Mouse (Mus musculus) heart, embryonic 16.5 days (tissue): ENCODE results near the gene Fn1. TPM values are rescaled to one million over a fixed set of nuclear protein-coding genes. Genes with fewer than 3 reads are reported as not detected.

Source experiments
- ATAC-seq: fragments of 200-750 bp; cut with Nextera tagmentation; replicated peaks from 2 replicates; pipeline ENCODE4 v1.8.0; 2017; ENCODE audit warnings: moderate number of reproducible peaks; ENCODE audit not compliant: insufficient read depth, low FRiP score; ENCODE audit errors: extremely low read depth
- H3K27ac ChIP-seq: fragments of 300-500 bp; sonication (generic); 2 replicates; pipeline ENCODE4 v1.5.1; 2014; ENCODE audit warnings: mild to moderate bottlenecking, low read length, control low read depth, moderate library complexity
- H3K27me3 ChIP-seq: fragments of 300-500 bp; sonication (generic); 2 replicates; pipeline ENCODE4 v1.6.1; 2014; ENCODE audit warnings: low read length, mixed read lengths; ENCODE audit not compliant: control insufficient read depth, insufficient read depth
- H3K36me3 ChIP-seq: fragments of 300-500 bp; sonication (generic); 2 replicates; pipeline ENCODE4 v1.6.1; 2014; ENCODE audit not compliant: control insufficient read depth, insufficient read depth
- H3K4me1 ChIP-seq: fragments of 300-500 bp; sonication (generic); 2 replicates; pipeline ENCODE4 v1.6.1; 2014; ENCODE audit warnings: low read length, mixed read lengths; ENCODE audit not compliant: control insufficient read depth, insufficient read depth
- H3K4me2 ChIP-seq: fragments of 300-500 bp; sonication (generic); 2 replicates; pipeline ENCODE4 v1.6.1; 2014; ENCODE audit warnings: low read depth, mild to moderate bottlenecking, control low read depth, low read length
- H3K4me3 ChIP-seq: fragments of 300-500 bp; sonication (generic); 2 replicates; pipeline ENCODE4 v1.5.1; 2014; ENCODE audit warnings: mild to moderate bottlenecking, control low read depth, low read length
- H3K9ac ChIP-seq: fragments of 300-500 bp; sonication (generic); 2 replicates; pipeline ENCODE4 v1.6.1; 2014; ENCODE audit warnings: low read length, control low read depth
- H3K9me3 ChIP-seq: fragments of 300-500 bp; sonication (generic); replicated peaks from 2 replicates; pipeline ENCODE4 v1.6.1; 2016; ENCODE audit warnings: low read length; ENCODE audit not compliant: control insufficient read depth
- WGBS: fragments of 180-500 bp; shearing (Covaris S2); extraction: QIAGEN DNeasy Blood & Tissue Kit; methylation state at CpG from one replicate; pipeline ENCODE4 v1.1.7; 2014; 5-methylcytosine and 5-hydroxymethylcytosine counted together
- polyA plus RNA-seq: library from polyadenylated mRNA; unstranded; fragments of >200 nt; fragmentation: Nextera tagmentation; extraction: Ambion mirVana; gene quantifications from 2 replicates; pipeline ENCODE4 v1.2.1, GENCODE M21; 2015

Gene Fn1
- polyA plus RNA-seq, 1 experiment from 2014 or later: 158 TPM

DNA sequence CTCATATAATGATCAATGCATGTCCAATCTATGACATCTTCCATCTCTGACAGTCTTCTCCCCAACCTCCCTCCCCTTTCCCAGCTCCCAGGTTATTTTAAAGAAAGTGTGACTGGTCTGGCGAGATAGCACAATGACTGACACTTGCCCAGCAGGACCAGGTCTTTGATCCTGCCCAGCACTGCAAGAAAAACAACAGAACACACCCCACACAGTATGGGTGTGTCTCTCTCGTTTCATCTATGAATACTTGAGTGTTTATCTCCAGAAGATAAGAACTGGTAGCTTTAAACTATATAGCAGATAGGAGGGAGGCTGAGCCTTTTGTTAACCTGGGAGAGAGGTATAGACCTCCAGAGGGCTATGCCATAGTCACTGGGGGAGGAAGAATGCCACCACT lies 28.3 kb upstream of the Fn1 start:
- Histone ChIP-seq H3K27ac (no peak overlapping the region), H3K9me3 (no peaks in the 10 kb centered on the region), H3K36me3 (no peaks in the 10 kb centered on the region), H3K4me3 (no peak overlapping the region), H3K4me2 (no peak overlapping the region), H3K4me1 (peaks cover 14% of the 10 kb centered on the region), H3K27me3 (no peaks in the 10 kb centered on the region), H3K9ac (no peak overlapping the region)
- 13% methylated on average over 2 of the region's 2 CpGs for WGBS
- no peak for ATAC-seq

DNA sequence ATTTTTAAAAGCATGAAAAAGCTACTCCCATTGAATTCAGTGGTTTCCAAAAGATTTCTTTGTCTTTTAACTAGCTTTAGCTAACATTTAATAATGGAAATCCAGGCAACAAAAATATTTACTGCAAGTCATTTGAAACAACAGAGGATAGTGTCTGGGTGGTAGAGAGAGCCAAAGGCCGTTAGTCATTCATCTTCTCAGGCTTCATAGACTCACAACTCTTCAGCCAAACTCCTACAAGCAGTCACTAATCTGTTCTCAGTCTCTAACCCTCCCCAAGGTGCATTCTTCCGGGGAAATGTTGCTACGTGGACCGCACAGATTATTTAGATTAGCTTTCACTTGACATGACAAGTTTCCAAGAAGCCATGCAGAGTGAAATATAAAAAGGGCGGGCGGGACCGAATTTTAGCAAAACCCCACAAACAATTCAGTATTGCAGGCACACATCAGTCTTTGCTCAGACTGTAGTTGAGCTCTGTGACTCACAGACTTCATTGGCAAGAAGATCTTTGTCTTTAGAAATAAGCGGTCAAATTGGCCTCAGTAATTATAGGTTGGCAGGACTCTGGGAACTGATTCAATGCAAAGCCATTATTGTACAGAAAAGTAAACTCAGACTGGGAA lies 27.2 kb upstream of the Fn1 start:
- H3K27ac ChIP-seq: no peak overlapping the region
- no peaks in the 10 kb centered on the region for H3K9me3 ChIP-seq
- no peaks in the 10 kb centered on the region for H3K36me3 ChIP-seq
- no peak overlapping the region for H3K4me2 ChIP-seq
- 76% methylated on average over 8 of the region's 8 CpGs for WGBS
- H3K4me1 ChIP-seq: peaks cover 14% of the 10 kb centered on the region
- H3K9ac ChIP-seq: no peak overlapping the region
- no peak for ATAC-seq
- no peak overlapping the region for H3K4me3 ChIP-seq
- no peaks in the 10 kb centered on the region for H3K27me3 ChIP-seq

DNA sequence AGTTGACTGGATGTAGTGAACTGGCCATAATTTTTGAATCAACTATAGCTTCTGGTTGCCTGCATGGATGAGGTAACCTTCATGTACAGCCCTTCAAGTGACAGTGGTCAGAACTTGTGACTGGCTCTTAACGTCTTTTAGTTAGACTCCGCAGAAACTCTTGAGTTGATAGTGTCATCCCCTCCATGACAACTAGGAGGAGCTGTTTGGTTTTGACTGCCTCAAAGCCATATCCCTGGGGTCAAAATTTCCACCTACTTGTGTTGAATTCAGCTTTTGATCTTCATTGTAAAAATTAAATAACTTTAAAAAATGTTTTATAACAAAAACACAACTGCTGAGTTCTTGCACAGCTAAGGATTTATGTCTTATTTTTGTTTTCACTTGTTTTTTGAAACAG lies 22.4 kb upstream of the Fn1 start:
- ATAC-seq: no peak
- Histone ChIP-seq H3K9me3 (no peaks in the 10 kb centered on the region), H3K36me3 (no peaks in the 10 kb centered on the region), H3K4me1 (no peaks in the 10 kb centered on the region), H3K4me3 (no peak overlapping the region), H3K27me3 (no peaks in the 10 kb centered on the region), H3K27ac (no peak overlapping the region), H3K9ac (no peak overlapping the region), H3K4me2 (no peak overlapping the region)
- 75% methylated on average over 2 of the region's 2 CpGs for WGBS

DNA sequence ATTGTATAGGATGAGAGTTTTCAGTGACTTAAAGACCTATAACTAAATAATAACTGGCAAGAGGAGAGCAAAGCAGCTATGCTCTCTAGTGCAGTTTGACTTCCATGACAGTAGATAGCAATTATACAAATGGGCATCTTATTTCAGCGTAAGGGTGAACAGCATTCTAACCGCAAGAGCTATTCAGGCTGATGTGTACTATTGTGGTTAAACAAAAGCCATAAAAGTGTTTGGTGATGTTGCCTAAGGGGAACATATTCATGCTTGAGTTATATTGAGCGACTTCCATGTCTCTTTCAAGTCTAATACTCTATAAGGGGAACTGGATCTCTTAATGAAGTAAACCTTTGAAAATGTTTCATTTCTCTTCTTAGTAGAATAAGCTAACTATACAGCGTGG lies 21.3 kb upstream of the Fn1 start:
- H3K27ac ChIP-seq: no peak overlapping the region
- no peaks in the 10 kb centered on the region for H3K4me1 ChIP-seq
- WGBS: 87% methylated on average over 4 of the region's 4 CpGs
- H3K27me3 ChIP-seq: no peaks in the 10 kb centered on the region
- H3K9me3 ChIP-seq: no peaks in the 10 kb centered on the region
- no peaks in the 10 kb centered on the region for H3K36me3 ChIP-seq
- H3K9ac ChIP-seq: no peak overlapping the region
- no peak for ATAC-seq
- H3K4me3 ChIP-seq: no peak overlapping the region
- H3K4me2 ChIP-seq: no peak overlapping the region

DNA sequence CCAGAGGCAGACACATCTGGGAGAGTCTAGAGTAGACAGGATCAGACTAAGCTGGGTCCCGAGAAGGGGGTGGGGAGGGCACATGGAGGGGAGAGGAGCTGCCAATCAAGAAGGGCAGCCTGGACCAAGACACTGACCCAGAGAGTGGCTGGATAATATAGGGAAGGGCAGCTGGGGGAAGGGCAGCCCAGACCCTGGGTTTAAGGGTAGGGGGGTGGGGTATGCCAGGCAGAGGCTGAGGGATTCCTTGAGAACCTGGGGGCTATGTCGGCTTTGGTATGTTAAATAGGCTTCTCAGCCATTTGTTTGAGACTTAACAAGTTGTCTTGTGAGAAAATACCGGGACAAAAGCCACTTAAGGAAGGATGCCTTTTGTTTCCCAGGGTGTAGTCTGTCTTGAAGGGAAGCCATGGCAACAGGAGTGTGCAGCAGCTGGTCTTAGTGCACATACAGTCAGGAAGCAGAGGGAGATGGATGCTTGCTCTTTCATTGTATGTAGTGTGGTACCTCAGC lies 20.5 kb upstream of the Fn1 start:
- no peaks in the 10 kb centered on the region for H3K36me3 ChIP-seq
- no peaks in the 10 kb centered on the region for H3K4me1 ChIP-seq
- no peak for ATAC-seq
- H3K9ac ChIP-seq: no peak overlapping the region
- H3K27ac ChIP-seq: no peak overlapping the region
- H3K27me3 ChIP-seq: no peaks in the 10 kb centered on the region
- H3K4me3 ChIP-seq: no peak overlapping the region
- no peak overlapping the region for H3K4me2 ChIP-seq
- no peaks in the 10 kb centered on the region for H3K9me3 ChIP-seq
- 16% methylated on average over 3 of the region's 3 CpGs for WGBS

DNA sequence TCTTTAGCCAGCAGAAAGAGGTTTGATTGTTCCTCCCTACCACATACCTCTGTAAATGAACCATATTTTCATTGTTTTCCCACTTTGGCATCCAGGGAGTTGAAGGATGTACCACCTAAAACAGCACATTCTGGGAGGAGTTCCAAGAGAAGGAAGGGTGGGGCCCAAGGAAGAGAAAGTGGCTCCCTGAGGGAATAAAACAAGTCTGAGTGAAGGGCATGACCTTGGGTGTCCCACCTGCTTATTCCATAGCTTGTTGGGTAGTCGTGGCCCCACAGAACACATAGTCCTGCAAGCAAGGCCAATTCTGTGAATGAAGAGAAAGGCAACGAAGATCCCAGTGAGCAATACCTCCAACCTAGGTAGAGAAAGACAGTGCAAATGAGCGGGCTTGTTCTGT lies 19.3 kb upstream of the Fn1 start:
- H3K4me1 ChIP-seq: no peaks in the 10 kb centered on the region
- H3K9me3 ChIP-seq: no peaks in the 10 kb centered on the region
- no peak for ATAC-seq
- no peaks in the 10 kb centered on the region for H3K36me3 ChIP-seq
- no peaks in the 10 kb centered on the region for H3K27me3 ChIP-seq
- no peak overlapping the region for H3K4me2 ChIP-seq
- H3K9ac ChIP-seq: no peak overlapping the region
- 83% methylated on average over 3 of the region's 3 CpGs for WGBS
- no peak overlapping the region for H3K27ac ChIP-seq
- no peak overlapping the region for H3K4me3 ChIP-seq

DNA sequence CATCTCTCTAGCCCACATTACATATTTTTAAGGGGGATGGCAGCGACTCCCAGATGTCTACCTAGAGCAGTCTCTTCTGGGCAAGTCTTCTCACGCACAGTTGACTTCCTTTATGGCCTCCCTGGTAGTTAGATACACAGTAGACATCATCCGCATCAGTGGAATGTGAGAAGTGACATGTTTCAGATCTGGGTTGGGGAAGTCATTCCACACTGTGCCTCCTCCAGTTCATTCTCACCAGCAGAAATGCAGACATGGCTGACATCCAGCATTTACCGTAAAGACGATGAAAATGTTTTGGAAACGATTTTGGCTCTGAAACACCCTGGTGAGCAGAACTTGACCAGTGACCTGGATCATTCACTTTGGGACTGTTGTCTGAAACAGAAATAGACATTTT lies 10.2 kb upstream of the Fn1 start:
- WGBS: 78% methylated on average over 6 of the region's 6 CpGs
- Histone ChIP-seq H3K27me3 (no peaks in the 10 kb centered on the region), H3K9ac (no peak overlapping the region), H3K27ac (no peak overlapping the region), H3K9me3 (peaks cover 9% of the 10 kb centered on the region), H3K36me3 (peaks cover 5% of the 10 kb centered on the region; the same call in 1 of the 2 replicates), H3K4me3 (no peak overlapping the region), H3K4me2 (no peak overlapping the region), H3K4me1 (no peaks in the 10 kb centered on the region)
- ATAC-seq: no peak

DNA sequence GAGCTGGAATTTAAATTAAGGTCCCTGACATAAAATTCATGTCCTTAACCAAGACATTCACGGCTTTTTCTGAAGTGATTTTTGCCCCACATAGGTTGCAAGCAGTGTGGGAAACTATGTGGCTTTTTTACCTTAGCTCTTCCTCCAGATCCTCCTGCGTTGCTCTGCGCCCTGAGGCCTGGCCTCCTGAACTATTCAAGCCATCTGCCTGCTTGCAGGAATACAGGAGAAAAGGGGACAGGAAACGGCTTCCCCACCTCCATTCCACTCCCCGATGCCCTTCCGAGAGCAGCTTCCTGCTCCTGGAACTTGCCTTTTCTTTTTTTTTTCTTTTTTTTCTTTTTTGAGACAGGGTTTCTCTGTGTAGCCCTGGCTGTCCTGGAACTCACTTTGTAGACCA lies 5.6 kb upstream of the Fn1 start:
- Histone ChIP-seq H3K4me2 (no peak overlapping the region), H3K4me1 (0 out of 2 replicates have a peak, but pooled peaks cover 2% of the 10 kb centered on the region), H3K27ac (no peak overlapping the region), H3K36me3 (peaks cover 5% of the 10 kb centered on the region; the same call in 1 of the 2 replicates), H3K9ac (no peak overlapping the region), H3K9me3 (peaks cover 9% of the 10 kb centered on the region), H3K4me3 (no peak overlapping the region), H3K27me3 (no peaks in the 10 kb centered on the region)
- ATAC-seq: no peak
- WGBS: 70% methylated on average over 6 of the region's 6 CpGs

DNA sequence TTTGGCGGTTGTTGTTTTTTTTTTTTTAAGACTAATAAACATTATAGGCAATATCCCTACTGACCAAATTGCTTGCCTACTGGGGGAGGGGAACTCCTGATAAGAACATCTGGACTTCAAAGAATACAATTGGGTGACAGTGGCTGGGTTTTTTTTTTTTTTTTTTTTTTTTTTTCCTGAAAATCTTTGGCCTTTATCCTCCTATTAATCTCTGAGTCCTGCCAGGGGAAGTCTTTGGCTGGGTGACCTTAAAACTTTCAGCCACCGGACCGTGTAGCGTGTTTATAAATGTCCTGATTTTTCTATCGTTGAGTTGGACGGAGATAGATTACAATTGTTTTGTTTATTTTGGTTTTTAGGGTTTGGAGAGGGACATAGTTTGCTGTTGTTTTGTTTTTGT lies 3.3 kb upstream of the Fn1 start:
- WGBS: 53% methylated on average over 6 of the region's 6 CpGs
- Histone ChIP-seq H3K27ac (no peak overlapping the region), H3K9ac (no peak overlapping the region), H3K36me3 (no peaks in the 10 kb centered on the region), H3K4me3 (no peak overlapping the region), H3K4me2 (no peak overlapping the region), H3K9me3 (no peaks in the 10 kb centered on the region), H3K27me3 (no peaks in the 10 kb centered on the region), H3K4me1 (peaks cover 2% of the 10 kb centered on the region; the same call in 1 of the 2 replicates)
- ATAC-seq: no peak
